Mouse (Mus musculus) brain, embryonic 14.5 days (tissue): ENCODE measurements around the gene Rsph14. TPM values are rescaled to one million over a fixed set of nuclear protein-coding genes. Genes with fewer than 3 reads are reported as not detected.

Experiments used
- DNase-seq: peaks from one replicate; pipeline ENCODE4 v3.0.0-alpha.2; 2011; ENCODE audit warnings: low read depth
- CTCF ChIP-seq: fragments of 200-500 bp; IDR thresholded peaks from 2 replicates; pipeline ENCODE4 v1.5.1; 2012; ENCODE audit warnings: inconsistent platforms, mild to moderate bottlenecking, moderate library complexity, borderline replicate concordance; ENCODE audit not compliant: insufficient read depth, insufficient read length; ENCODE audit errors: extremely low read depth
- POLR2A ChIP-seq: fragments of 200-500 bp; IDR thresholded peaks from 2 replicates; pipeline ENCODE4 v1.6.1; 2012; ENCODE audit warnings: mild to moderate bottlenecking, inconsistent platforms, borderline replicate concordance; ENCODE audit not compliant: poor library complexity, insufficient read depth, insufficient read length, severe bottlenecking; ENCODE audit errors: extremely low read depth
- polyA plus RNA-seq: library from polyadenylated mRNA; depleted of rRNA; stranded (reverse); fragments of >200 nt; gene quantifications from 2 replicates; pipeline ENCODE4 v1.2.3, GENCODE M21; 2012; rRNA removed

The Rsph14 gene
- polyA plus RNA-seq, 1 experiment, result 0.42 TPM

GRCm38 (mm10) chr10:74919277-74919676, 113.1 kb downstream of the Rsph14 start:
- DNase-seq, result no peak
- TF ChIP-seq CTCF, result no peak
- no peak for TF ChIP-seq POLR2A

- TF ChIP-seq CTCF (no peak), POLR2A (no peak)
- DNase-seq, result no peak
Measured at GRCm38 (mm10) chr10:74908431-74908830, 124.0 kb downstream of the Rsph14 start.

Other genes starting within 250 kb of the Rsph14 start
- 41.6 and 66.1 TPM in 2 replicates for gene Gnaz, start 65.4 kb downstream of the Rsph14 start, polyA plus RNA-seq
- gene Rab36, start 4.5 kb upstream of the Rsph14 start, polyA plus RNA-seq, result 24.3 and 26.3 TPM in 2 replicates
- 57.8 and 83.3 TPM in 2 replicates for gene Bcr, start 28.0 kb upstream of the Rsph14 start, polyA plus RNA-seq
- 28.4 and 42.0 TPM in 2 replicates for gene Specc1l, start 179.5 kb upstream of the Rsph14 start, polyA plus RNA-seq